Mouse (Mus musculus): ENCODE data around the gene Ddc. TPM values are rescaled to one million over a fixed set of nuclear protein-coding genes. Genes with fewer than 3 reads are reported as not detected.
A peak's percentile ranks its signal among the peaks of the same experiment; 100 is the strongest.

The Ddc gene
- total and polyA plus RNA-seq, 2 experiments from 2014 or later = 8.6 to 13.6 TPM

GRCm38 (mm10) chr11:11788521-11788974, 109.4 kb downstream of the Ddc start:
- H3K9me3 ChIP-seq (ENCODE audit: low read length) = no peaks in the 10 kb centered on the region
- no peak overlapping the region for H3K9ac ChIP-seq
- no peaks in the 10 kb centered on the region for H3K36me3 ChIP-seq (ENCODE audit: insufficient read depth)
- H3K4me3 ChIP-seq (ENCODE audit: low read depth, low read length) = no peak overlapping the region
- peak; percentile 96 for ATAC-seq
- 0% methylated on average over 8 of the region's 8 CpGs for WGBS
- TF ChIP-seq CTCF (IDR thresholded peaks at IDR 0.05; ENCODE audit: low read depth) = peak; percentile 78
- H3K4me2 ChIP-seq (ENCODE audit: low read depth) = no peak overlapping the region
- no peaks in the 10 kb centered on the region for H3K4me1 ChIP-seq (ENCODE audit: insufficient read depth)
- no peak overlapping the region for H3K27ac ChIP-seq (ENCODE audit: low read depth, low read length)
- H3K27me3 ChIP-seq (ENCODE audit: insufficient read depth, low read length) = no peaks in the 10 kb centered on the region; the same call in 1 of the 2 replicates
- DNase-seq = peak; percentile 91

DNA sequence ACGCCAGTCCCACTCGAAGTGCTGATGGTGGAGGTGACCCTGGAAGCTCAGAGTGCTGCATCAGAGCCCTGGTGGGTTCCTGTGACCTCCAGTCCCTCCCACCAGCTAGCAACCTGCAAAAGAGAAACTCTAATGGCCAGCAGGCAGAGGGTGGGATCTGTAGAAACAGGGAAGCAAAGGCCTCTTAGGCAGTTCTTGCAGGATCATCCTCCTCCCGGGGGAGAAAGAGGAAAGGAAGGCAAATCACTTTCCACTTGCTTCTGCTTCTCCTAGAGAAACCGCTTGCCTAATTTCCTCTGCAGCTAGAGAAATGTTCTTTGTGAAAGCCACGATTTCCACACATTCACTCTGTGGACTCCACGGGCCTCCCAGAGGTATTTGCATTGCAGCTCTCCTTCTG, 112.5 kb downstream of the Ddc start:
- no peak overlapping the region for H3K9ac ChIP-seq
- no peak overlapping the region for H3K27ac ChIP-seq (ENCODE audit: low read depth, low read length)
- no peaks in the 10 kb centered on the region for H3K9me3 ChIP-seq (ENCODE audit: low read length)
- no peaks in the 10 kb centered on the region for H3K36me3 ChIP-seq (ENCODE audit: insufficient read depth)
- DNase-seq (no peak), ATAC-seq (no peak)
- H3K27me3 ChIP-seq (ENCODE audit: insufficient read depth, low read length) = no peaks in the 10 kb centered on the region; the same call in 1 of the 2 replicates
- WGBS = 67% methylated on average over 6 of the region's 6 CpGs
- H3K4me2 ChIP-seq (ENCODE audit: low read depth) = no peak overlapping the region
- no peak overlapping the region for H3K4me3 ChIP-seq (ENCODE audit: low read depth, low read length)
- TF ChIP-seq CTCF (IDR thresholded peaks at IDR 0.05; ENCODE audit: low read depth) = no peak
- H3K4me1 ChIP-seq (ENCODE audit: insufficient read depth) = no peaks in the 10 kb centered on the region

GRCm38 (mm10) chr11:11781728-11782127, 116.2 kb downstream of the Ddc start:
- Histone ChIP-seq H3K36me3 (ENCODE audit: insufficient read depth) (no peaks in the 10 kb centered on the region), H3K27ac (ENCODE audit: low read depth, low read length) (no peak overlapping the region), H3K9ac (no peak overlapping the region), H3K27me3 (ENCODE audit: insufficient read depth, low read length) (no peaks in the 10 kb centered on the region), H3K4me1 (ENCODE audit: insufficient read depth) (no peaks in the 10 kb centered on the region), H3K4me3 (ENCODE audit: low read depth, low read length) (no peak overlapping the region), H3K4me2 (ENCODE audit: low read depth) (no peak overlapping the region), H3K9me3 (ENCODE audit: low read length) (no peaks in the 10 kb centered on the region)
- TF ChIP-seq CTCF (IDR thresholded peaks at IDR 0.05; ENCODE audit: low read depth) = no peak
- WGBS = 88% methylated on average over 8 of the region's 8 CpGs
- no peak for DNase-seq
- no peak for ATAC-seq

- Histone ChIP-seq H3K4me3 (ENCODE audit: low read depth, low read length) (no peak overlapping the region), H3K4me1 (ENCODE audit: insufficient read depth) (no peaks in the 10 kb centered on the region), H3K36me3 (ENCODE audit: insufficient read depth) (no peaks in the 10 kb centered on the region), H3K4me2 (ENCODE audit: low read depth) (no peak overlapping the region), H3K27ac (ENCODE audit: low read depth, low read length) (no peak overlapping the region), H3K9me3 (ENCODE audit: low read length) (no peaks in the 10 kb centered on the region), H3K9ac (no peak overlapping the region), H3K27me3 (ENCODE audit: insufficient read depth, low read length) (no peaks in the 10 kb centered on the region)
- DNase-seq = no peak
- WGBS = 92% methylated on average over 6 of the region's 6 CpGs
- no peak for ATAC-seq
- no peak for TF ChIP-seq CTCF (IDR thresholded peaks at IDR 0.05; ENCODE audit: low read depth)
These were observed 119.6 kb downstream of the Ddc start for GRCm38 (mm10) chr11:11778345-11778744.

DNA sequence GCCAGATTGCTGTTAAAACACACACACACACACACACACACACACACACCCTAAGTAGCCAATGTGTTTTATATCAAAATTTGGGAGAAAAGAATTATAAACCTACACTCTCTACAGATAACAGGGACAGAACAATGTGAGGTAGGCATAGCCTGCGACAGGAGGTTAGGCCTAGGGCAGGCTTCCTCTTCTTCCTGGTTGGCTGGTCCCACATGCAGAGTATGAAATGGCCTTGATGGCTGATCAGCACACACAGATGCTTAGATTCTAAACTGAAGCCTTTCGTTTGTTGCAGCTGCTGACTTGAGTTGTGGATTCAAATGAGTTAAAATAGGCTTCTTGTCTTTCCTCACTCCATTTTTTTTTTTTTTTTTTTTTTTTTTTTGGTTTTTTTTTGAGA, 120.1 kb downstream of the Ddc start:
- Histone ChIP-seq H3K9ac (no peak overlapping the region), H3K36me3 (ENCODE audit: insufficient read depth) (no peaks in the 10 kb centered on the region), H3K27ac (ENCODE audit: low read depth, low read length) (no peak overlapping the region), H3K9me3 (ENCODE audit: low read length) (no peaks in the 10 kb centered on the region), H3K4me2 (ENCODE audit: low read depth) (no peak overlapping the region), H3K4me3 (ENCODE audit: low read depth, low read length) (no peak overlapping the region), H3K27me3 (ENCODE audit: insufficient read depth, low read length) (no peaks in the 10 kb centered on the region), H3K4me1 (ENCODE audit: insufficient read depth) (no peaks in the 10 kb centered on the region)
- ATAC-seq (no peak), DNase-seq (no peak)
- 91% methylated on average over 2 of the region's 2 CpGs for WGBS
- TF ChIP-seq CTCF (IDR thresholded peaks at IDR 0.05; ENCODE audit: low read depth) = no peak

- no peaks in the 10 kb centered on the region for H3K9me3 ChIP-seq (ENCODE audit: low read length)
- 79% methylated on average over 3 of the region's 3 CpGs for WGBS
- no peaks in the 10 kb centered on the region for H3K36me3 ChIP-seq (ENCODE audit: insufficient read depth)
- H3K4me3 ChIP-seq (ENCODE audit: low read depth, low read length) = no peak overlapping the region
- TF ChIP-seq CTCF (IDR thresholded peaks at IDR 0.05; ENCODE audit: low read depth) = no peak
- H3K9ac ChIP-seq = no peak overlapping the region
- no peaks in the 10 kb centered on the region for H3K4me1 ChIP-seq (ENCODE audit: insufficient read depth)
- no peak overlapping the region for H3K4me2 ChIP-seq (ENCODE audit: low read depth)
- ATAC-seq (no peak), DNase-seq (no peak)
- no peak overlapping the region for H3K27ac ChIP-seq (ENCODE audit: low read depth, low read length)
- no peaks in the 10 kb centered on the region for H3K27me3 ChIP-seq (ENCODE audit: insufficient read depth, low read length)
These were observed 120.7 kb downstream of the Ddc start for GRCm38 (mm10) chr11:11777246-11777645.

- Histone ChIP-seq H3K4me1 (ENCODE audit: insufficient read depth) (no peaks in the 10 kb centered on the region), H3K4me3 (ENCODE audit: low read depth, low read length) (no peak overlapping the region), H3K4me2 (ENCODE audit: low read depth) (no peak overlapping the region), H3K9me3 (ENCODE audit: low read length) (no peaks in the 10 kb centered on the region), H3K9ac (no peak overlapping the region), H3K27me3 (ENCODE audit: insufficient read depth, low read length) (no peaks in the 10 kb centered on the region), H3K36me3 (ENCODE audit: insufficient read depth) (no peaks in the 10 kb centered on the region), H3K27ac (ENCODE audit: low read depth, low read length) (no peak overlapping the region)
- TF ChIP-seq CTCF (IDR thresholded peaks at IDR 0.05; ENCODE audit: low read depth) = no peak
- 88% methylated on average over 7 of the region's 7 CpGs for WGBS
- no peak for ATAC-seq
- no peak for DNase-seq
These were observed 121.1 kb downstream of the Ddc start for GRCm38 (mm10) chr11:11776822-11777174.

Data from forebrain, postnatal 0 days (tissue).